Mouse (Mus musculus) heart, embryonic 14.5 days (tissue): ENCODE results near the gene Dlx3. TPM values are rescaled to one million over a fixed set of nuclear protein-coding genes. Genes with fewer than 3 reads are reported as not detected.

Experiments used
- ATAC-seq: fragments of 200-750 bp; cut with Nextera tagmentation; 2 replicates; pipeline ENCODE4 v1.8.0; 2017; ENCODE audit warnings: low read depth, moderate TSS enrichment; ENCODE audit not compliant: insufficient number of reproducible peaks, insufficient read depth, low FRiP score
- H3K27ac ChIP-seq, 2 experiments: fragments of 200-500 bp in 1 of 2; fragments of 300-500 bp in 1 of 2; sonication (generic) in 1 of 2; replicated peaks in 1 of 2; 2 replicates each; pipeline ENCODE4 v1.5.1; 2012 to 2014; ENCODE audit warnings: low read depth in 2 of 2, low read length in 2 of 2, control low read depth in 1 of 2, mild to moderate bottlenecking in 1 of 2, mixed read lengths in 1 of 2; ENCODE audit not compliant: control insufficient read depth in 1 of 2, insufficient read depth in 1 of 2
- H3K27me3 ChIP-seq: fragments of 300-500 bp; sonication (generic); 2 replicates; pipeline ENCODE4 v1.6.1; 2014; ENCODE audit warnings: mild to moderate bottlenecking, low read length, control low read depth; ENCODE audit not compliant: control insufficient read depth, insufficient read depth
- H3K36me3 ChIP-seq: fragments of 300-500 bp; sonication (generic); 2 replicates; pipeline ENCODE4 v1.6.1; 2014; ENCODE audit warnings: mild to moderate bottlenecking, control low read depth, low read length, mixed read lengths; ENCODE audit not compliant: control insufficient read depth, insufficient read depth
- H3K4me1 ChIP-seq, 2 experiments: fragments of 200-500 bp in 1 of 2; fragments of 300-500 bp in 1 of 2; sonication (generic) in 1 of 2; 2 replicates each; pipeline ENCODE4 v1.6.1; 2012 to 2014; ENCODE audit warnings: low read length in 2 of 2, control low read depth in 1 of 2, mixed read lengths in 1 of 2; ENCODE audit not compliant: control insufficient read depth in 2 of 2, insufficient read depth in 2 of 2
- H3K4me2 ChIP-seq: fragments of 300-500 bp; sonication (generic); 2 replicates; pipeline ENCODE4 v1.6.1; 2014; ENCODE audit warnings: mild to moderate bottlenecking, low read length
- H3K4me3 ChIP-seq, 2 experiments: fragments of 200-500 bp in 1 of 2; fragments of 300-500 bp in 1 of 2; sonication (generic) in 1 of 2; 2 replicates each; pipeline ENCODE4 v1.5.1; 2012 to 2014; ENCODE audit warnings: low read length in 2 of 2, mild to moderate bottlenecking in 2 of 2, control low read depth in 1 of 2, low read depth in 1 of 2, moderate library complexity in 1 of 2; ENCODE audit not compliant: control insufficient read depth in 1 of 2, insufficient read depth in 1 of 2
- H3K9ac ChIP-seq: fragments of 300-500 bp; sonication (generic); 2 replicates; pipeline ENCODE4 v1.6.1; 2014; ENCODE audit warnings: mild to moderate bottlenecking, low read length
- H3K9me3 ChIP-seq: fragments of 300-500 bp; sonication (generic); 2 replicates; pipeline ENCODE4 v1.6.1; 2016; ENCODE audit warnings: low read length, control low read depth; ENCODE audit not compliant: control insufficient read depth
- WGBS: fragments of 180-500 bp; shearing (Covaris S2); extraction: QIAGEN DNeasy Blood & Tissue Kit; methylation state at CpG from one replicate; pipeline ENCODE4 v1.1.7; 2014; 5-methylcytosine and 5-hydroxymethylcytosine counted together
- polyA plus RNA-seq: library from polyadenylated mRNA; unstranded; fragments of >200 nt; fragmentation: Nextera tagmentation; extraction: Ambion mirVana; gene quantifications from 2 replicates; pipeline ENCODE4 v1.2.1, GENCODE M21; 2014

The Dlx3 gene
- polyA plus RNA-seq, 1 experiment from 2014 or later: not detected

DNA sequence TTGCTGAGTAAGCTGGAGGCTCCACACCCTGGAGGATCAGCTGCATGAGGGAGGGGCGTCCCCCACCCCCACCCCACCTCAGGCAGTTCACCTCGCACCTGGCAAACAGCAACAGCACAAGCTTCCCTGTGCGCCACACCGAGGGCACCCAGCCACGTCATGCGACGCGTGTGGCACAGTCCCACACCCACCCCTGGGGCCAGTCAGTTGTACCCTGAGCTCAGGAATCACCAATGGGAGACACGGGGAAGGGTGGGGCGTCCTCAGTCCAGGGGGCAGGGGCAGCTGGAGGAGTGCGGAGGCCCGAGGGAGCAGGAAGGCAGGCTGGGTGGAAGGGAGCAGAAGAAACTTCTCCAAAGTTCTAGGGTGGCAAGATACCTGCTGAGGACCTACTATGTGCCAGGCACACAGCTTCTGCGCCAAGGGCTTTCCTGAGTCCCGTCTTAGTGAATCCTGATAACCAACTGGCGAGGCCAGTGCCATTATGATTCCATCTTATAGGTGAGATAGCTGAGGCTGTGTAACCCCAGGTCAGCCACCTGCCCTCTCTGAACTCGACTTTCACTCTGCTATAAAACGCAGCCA is 10.8 kb downstream of the Dlx3 start:
- 68% methylated on average over 17 of the region's 17 CpGs for WGBS
- no peak overlapping the region for H3K27ac ChIP-seq
- H3K36me3 ChIP-seq: no peaks in the 10 kb centered on the region
- peaks cover 40% of the 10 kb centered on the region for H3K27me3 ChIP-seq
- H3K9ac ChIP-seq: no peak overlapping the region
- H3K4me3 ChIP-seq: no peak overlapping the region
- H3K9me3 ChIP-seq: no peaks in the 10 kb centered on the region
- ATAC-seq: no peak
- peaks cover 4 to 8% of the 10 kb centered on the region in 2 experiments; a peak in 3 of 4 replicates for H3K4me1 ChIP-seq
- H3K4me2 ChIP-seq: no peak overlapping the region

GRCm38 (mm10) chr11:95133321-95133720 is 13.4 kb downstream of the Dlx3 start:
- Histone ChIP-seq H3K9ac (no peak overlapping the region), H3K4me1 (no peaks in the 10 kb centered on the region), H3K27ac (no peak overlapping the region), H3K36me3 (no peaks in the 10 kb centered on the region), H3K4me3 (no peak overlapping the region), H3K4me2 (no peak overlapping the region), H3K27me3 (peaks cover 53% of the 10 kb centered on the region), H3K9me3 (no peaks in the 10 kb centered on the region)
- WGBS: 62% methylated on average over 6 of the region's 6 CpGs
- ATAC-seq: no peak

- H3K27me3 ChIP-seq: peaks cover 68% of the 10 kb centered on the region
- no peaks in the 10 kb centered on the region for H3K9me3 ChIP-seq
- H3K9ac ChIP-seq: no peak overlapping the region
- H3K4me3 ChIP-seq: no peak overlapping the region
- no peaks in the 10 kb centered on the region for H3K4me1 ChIP-seq
- no peak overlapping the region for H3K27ac ChIP-seq
- H3K36me3 ChIP-seq: no peaks in the 10 kb centered on the region
- ATAC-seq: no peak
- 18% methylated on average over 6 of the region's 6 CpGs for WGBS
- H3K4me2 ChIP-seq: no peak overlapping the region
Measured at GRCm38 (mm10) chr11:95137281-95137680, 17.4 kb downstream of the Dlx3 start.

DNA sequence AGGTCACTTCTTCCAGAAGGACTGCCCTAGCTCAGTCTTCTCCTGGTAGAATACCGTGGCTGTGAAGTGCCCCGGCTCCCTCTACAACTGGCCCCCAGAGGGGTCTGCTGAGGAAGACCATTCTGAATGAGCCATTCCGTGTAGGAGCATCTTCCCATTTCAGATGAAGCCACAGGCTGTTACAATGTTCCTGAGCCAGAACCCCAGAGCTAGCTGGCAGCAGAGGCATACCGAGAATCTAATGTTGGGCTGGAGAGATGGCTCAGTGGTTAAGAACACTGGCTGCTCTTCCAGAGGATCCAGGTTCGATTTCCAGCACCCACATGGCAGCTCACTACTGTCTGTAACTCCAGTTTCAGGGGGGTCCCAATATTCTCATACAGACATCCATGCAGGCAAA is 20.0 kb downstream of the Dlx3 start:
- H3K27me3 ChIP-seq: peaks cover 93% of the 10 kb centered on the region
- 65% methylated on average over 5 of the region's 5 CpGs for WGBS
- H3K27ac ChIP-seq: no peak overlapping the region
- ATAC-seq: no peak
- H3K36me3 ChIP-seq: no peaks in the 10 kb centered on the region
- H3K4me3 ChIP-seq: no peak overlapping the region
- H3K4me2 ChIP-seq: no peak overlapping the region
- peaks cover 2 to 9% of the 10 kb centered on the region in 2 experiments; a peak in 2 of 4 replicates for H3K4me1 ChIP-seq
- H3K9me3 ChIP-seq: no peaks in the 10 kb centered on the region
- no peak overlapping the region for H3K9ac ChIP-seq

GRCm38 (mm10) chr11:95142258-95142657 is 22.3 kb downstream of the Dlx3 start:
- no peak overlapping the region for H3K27ac ChIP-seq
- H3K4me3 ChIP-seq: no peak overlapping the region
- ATAC-seq: no peak
- H3K27me3 ChIP-seq: peaks cover 100% of the 10 kb centered on the region
- no peak overlapping the region for H3K9ac ChIP-seq
- WGBS: 18% methylated on average over 10 of the region's 10 CpGs
- H3K4me2 ChIP-seq: no peak overlapping the region
- peaks cover 6 to 23% of the 10 kb centered on the region in 2 experiments; a peak in 3 of 4 replicates for H3K4me1 ChIP-seq
- H3K36me3 ChIP-seq: no peaks in the 10 kb centered on the region
- H3K9me3 ChIP-seq: no peaks in the 10 kb centered on the region

DNA sequence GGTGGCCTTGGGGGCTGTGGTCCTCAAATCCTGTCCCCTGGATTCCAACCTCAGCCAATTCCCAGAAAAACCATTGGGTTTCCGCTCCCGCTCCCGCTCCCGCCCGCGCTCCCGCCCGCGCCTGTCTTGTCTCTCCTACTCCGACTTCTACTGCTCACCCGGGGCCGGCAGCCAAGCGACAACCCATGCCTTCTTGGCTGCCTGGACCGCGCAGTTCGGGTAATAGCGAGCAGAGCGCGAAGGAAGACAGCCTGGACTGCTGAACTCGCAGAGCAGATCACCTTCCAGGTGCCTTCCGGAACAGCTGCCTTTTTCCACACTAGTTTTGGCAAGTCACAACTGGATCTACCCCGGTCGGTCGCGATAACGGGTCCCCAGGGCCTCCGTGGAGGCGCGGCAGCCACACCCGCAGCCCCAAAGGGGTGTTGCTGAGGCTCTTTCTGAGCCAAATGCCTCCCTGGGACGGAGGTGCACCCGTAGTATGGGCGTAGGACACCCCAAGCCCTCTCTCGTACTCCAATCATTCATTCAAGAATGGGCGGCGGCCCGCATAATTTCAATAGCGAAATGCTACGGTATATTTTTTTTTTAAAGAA is 23.2 kb downstream of the Dlx3 start:
- no peak overlapping the region for H3K9ac ChIP-seq
- peaks cover 6 to 23% of the 10 kb centered on the region in 2 experiments; a peak in 3 of 4 replicates for H3K4me1 ChIP-seq
- H3K27me3 ChIP-seq: peaks cover 100% of the 10 kb centered on the region
- H3K9me3 ChIP-seq: no peaks in the 10 kb centered on the region
- ATAC-seq: no peak
- 3% methylated on average over 39 of the region's 39 CpGs for WGBS
- no peak overlapping the region for H3K27ac ChIP-seq
- H3K4me3 ChIP-seq: peak overlapping the region in 1 of 2 experiments; percentile 9; a peak in 1 of 4 replicates
- H3K36me3 ChIP-seq: no peaks in the 10 kb centered on the region
- H3K4me2 ChIP-seq: peak overlapping the region; percentile 24; the same call in 1 of the 2 replicates

DNA sequence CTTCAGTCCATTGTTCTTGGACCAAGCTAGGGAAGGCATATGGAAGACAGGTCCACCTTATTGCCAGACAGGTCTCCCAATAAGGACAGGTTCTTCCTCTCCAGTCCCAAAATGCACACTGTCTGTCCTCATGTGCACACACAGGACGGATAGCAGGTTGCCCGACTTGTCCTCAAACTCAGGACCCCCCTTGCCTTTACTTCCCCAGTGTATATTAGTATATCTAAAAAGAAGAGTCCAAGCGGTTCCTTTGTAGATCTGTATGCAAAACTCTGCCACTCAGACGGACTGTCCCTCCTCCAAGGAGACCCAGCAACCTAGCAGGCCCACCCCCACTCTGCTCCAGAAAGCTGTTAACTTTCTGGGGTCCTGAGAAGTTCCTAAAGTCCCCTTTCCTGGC is 23.7 kb downstream of the Dlx3 start:
- H3K36me3 ChIP-seq: no peaks in the 10 kb centered on the region
- no peak overlapping the region for H3K4me3 ChIP-seq
- H3K27me3 ChIP-seq: peaks cover 100% of the 10 kb centered on the region
- no peak for ATAC-seq
- 8% methylated on average over 4 of the region's 4 CpGs for WGBS
- H3K9me3 ChIP-seq: no peaks in the 10 kb centered on the region
- H3K4me1 ChIP-seq: peaks cover 6 to 23% of the 10 kb centered on the region in 2 experiments; a peak in 3 of 4 replicates
- no peak overlapping the region for H3K9ac ChIP-seq
- no peak overlapping the region for H3K4me2 ChIP-seq
- H3K27ac ChIP-seq: no peak overlapping the region
